Mouse (Mus musculus): ENCODE measurements around the gene Actr1a. TPM values are rescaled to one million over a fixed set of nuclear protein-coding genes. Genes with fewer than 3 reads are reported as not detected.

The Actr1a gene
- polyA plus RNA-seq, 1 experiment from 2014 or later: 72.9 TPM

GRCm38 (mm10) chr19:46330696-46331095, 64.9 kb downstream of the Actr1a start:
- Histone ChIP-seq H3K27me3 (replicated peaks) (peaks cover 27% of the 10 kb centered on the region), H3K4me1 (peaks cover 42% of the 10 kb centered on the region), H3K4me2 (no peak overlapping the region), H3K36me3 (peaks cover 27% of the 10 kb centered on the region), H3K4me3 (no peak overlapping the region), H3K9ac (no peak overlapping the region), H3K9me3 (replicated peaks) (no peaks in the 10 kb centered on the region), H3K27ac (no peak overlapping the region)
- no peak for ATAC-seq
- 85% methylated on average over 12 of the region's 12 CpGs for WGBS (ENCODE audit: insufficient replicate concordance)

- Histone ChIP-seq H3K4me3 (peak overlapping the region; percentile 78; the same call in 1 of the 2 replicates), H3K4me2 (peak overlapping the region; percentile 100), H3K27ac (no peak overlapping the region), H3K27me3 (replicated peaks) (peaks cover 35% of the 10 kb centered on the region), H3K36me3 (peaks cover 27% of the 10 kb centered on the region), H3K4me1 (peaks cover 42% of the 10 kb centered on the region), H3K9ac (0 out of 2 replicates have a peak overlapping the region, but pooled peaks have one; percentile 82), H3K9me3 (replicated peaks) (no peaks in the 10 kb centered on the region)
- peak; percentile 52 for ATAC-seq
- WGBS (ENCODE audit: insufficient replicate concordance): 5% methylated on average over 16 of the region's 16 CpGs
These were observed 65.6 kb downstream of the Actr1a start for GRCm38 (mm10) chr19:46329951-46330350.

- Histone ChIP-seq H3K9ac (peak overlapping the region; percentile 82), H3K4me1 (peaks cover 42% of the 10 kb centered on the region), H3K27me3 (replicated peaks) (peaks cover 43% of the 10 kb centered on the region), H3K36me3 (peaks cover 27% of the 10 kb centered on the region), H3K9me3 (replicated peaks) (no peaks in the 10 kb centered on the region), H3K4me2 (peak overlapping the region; percentile 100), H3K4me3 (peak overlapping the region; percentile 78), H3K27ac (peak overlapping the region; percentile 90)
- no peak for ATAC-seq
- 5% methylated on average over 54 of the region's 54 CpGs for WGBS (ENCODE audit: insufficient replicate concordance)
These were observed 66.4 kb downstream of the Actr1a start for GRCm38 (mm10) chr19:46329031-46329641.

GRCm38 (mm10) chr19:46328081-46329030, 67.2 kb downstream of the Actr1a start, which contains the start of gene Fbxl15:
TSS of gene Fbxl15 (plus strand) at chr19:46328184.
- WGBS (ENCODE audit: insufficient replicate concordance): under 1% methylated on average over 81 of the region's 81 CpGs
- Histone ChIP-seq H3K36me3 (peaks cover 27% of the 10 kb centered on the region), H3K27ac (peak within 1 kb of the TSS; percentile 90), H3K9ac (peak within 1 kb of the TSS; percentile 82), H3K4me2 (peak within 1 kb of the TSS; percentile 100), H3K4me3 (peak within 1 kb of the TSS; percentile 78), H3K4me1 (peaks cover 42% of the 10 kb centered on the region), H3K27me3 (replicated peaks) (peaks cover 51% of the 10 kb centered on the region), H3K9me3 (replicated peaks) (no peaks in the 10 kb centered on the region)
- peak; percentile 89 for ATAC-seq

- peak overlapping the region; percentile 100 for H3K4me2 ChIP-seq
- peaks cover 26% of the 10 kb centered on the region for H3K36me3 ChIP-seq
- peak overlapping the region; percentile 82 for H3K9ac ChIP-seq
- H3K4me3 ChIP-seq: peak overlapping the region; percentile 78
- peak overlapping the region; percentile 90 for H3K27ac ChIP-seq
- WGBS (ENCODE audit: insufficient replicate concordance): 24% methylated on average over 14 of the region's 14 CpGs
- peaks cover 58% of the 10 kb centered on the region for H3K27me3 ChIP-seq (replicated peaks)
- H3K9me3 ChIP-seq (replicated peaks): no peaks in the 10 kb centered on the region
- no peak for ATAC-seq
- peaks cover 42% of the 10 kb centered on the region for H3K4me1 ChIP-seq
These were observed 68.0 kb downstream of the Actr1a start for GRCm38 (mm10) chr19:46327531-46328064.

MicroRNA genes within 50 kb of the gene (microRNA counts, 519-probe panel; counts per million panel counts)
- 582 counts per million, percentile 70 among the panel's probes with 10 or more counts for microRNA mmu-miR-146b

Small RNA genes lying within 50 kb of the gene (microRNA-seq; reads per million reads assigned to microRNA genes)
- 2.5 reads per million for gene Mir146b

Other genes with a start within 250 kb of the Actr1a start
- gene Pitx3, start 247.4 kb downstream of the Actr1a start, polyA plus RNA-seq (2016; fragmentation: Nextera tagmentation; extraction: Ambion mirVana): 0.59 and 0.94 TPM in 2 replicates
- gene Gbf1, start 243.2 kb downstream of the Actr1a start, polyA plus RNA-seq (2016; fragmentation: Nextera tagmentation; extraction: Ambion mirVana): 27.7 and 30.6 TPM in 2 replicates
- 5.6 and 6.1 TPM in 2 replicates for gene Nfkb2, start 91.4 kb downstream of the Actr1a start, polyA plus RNA-seq (2016; fragmentation: Nextera tagmentation; extraction: Ambion mirVana)
- gene Psd, start 68.6 kb downstream of the Actr1a start, polyA plus RNA-seq (2016; fragmentation: Nextera tagmentation; extraction: Ambion mirVana): 10.7 and 11.3 TPM in 2 replicates
- gene Fbxl15, start 67.6 kb downstream of the Actr1a start, polyA plus RNA-seq (2016; fragmentation: Nextera tagmentation; extraction: Ambion mirVana): 13.4 and 13.5 TPM in 2 replicates
- gene Cuedc2, start 57.0 kb downstream of the Actr1a start, polyA plus RNA-seq (2016; fragmentation: Nextera tagmentation; extraction: Ambion mirVana): 97.6 and 99.1 TPM in 2 replicates
- 13.2 and 14.5 TPM in 2 replicates for gene Mfsd13a, start 54.6 kb downstream of the Actr1a start, polyA plus RNA-seq (2016; fragmentation: Nextera tagmentation; extraction: Ambion mirVana)
- 0.37 and 0.41 TPM in 2 replicates for gene 2310034G01Rik, start 45.4 kb downstream of the Actr1a start, polyA plus RNA-seq (2016; fragmentation: Nextera tagmentation; extraction: Ambion mirVana)
- gene Sufu, start 1.1 kb upstream of the Actr1a start, polyA plus RNA-seq (2016; fragmentation: Nextera tagmentation; extraction: Ambion mirVana): 12.4 TPM in 2 replicates
- gene Trim8, start 106.0 kb upstream of the Actr1a start, polyA plus RNA-seq (2016; fragmentation: Nextera tagmentation; extraction: Ambion mirVana): 19.0 and 19.5 TPM in 2 replicates
- 37.2 and 38.4 TPM in 2 replicates for gene Arl3, start 177.4 kb upstream of the Actr1a start, polyA plus RNA-seq (2016; fragmentation: Nextera tagmentation; extraction: Ambion mirVana)
- 18.5 and 18.9 TPM in 2 replicates for gene Sfxn2, start 177.6 kb upstream of the Actr1a start, polyA plus RNA-seq (2016; fragmentation: Nextera tagmentation; extraction: Ambion mirVana)
- gene Wbp1l, start 203.3 kb upstream of the Actr1a start, polyA plus RNA-seq (2016; fragmentation: Nextera tagmentation; extraction: Ambion mirVana): 24.4 and 24.9 TPM in 2 replicates

All from liver, embryonic 12.5 days (tissue).